Mouse (Mus musculus): Measurements from ENCODE around the gene Tgfbi. TPM values are rescaled to one million over a fixed set of nuclear protein-coding genes. Genes with fewer than 3 reads are reported as not detected.

Gene Tgfbi
- polyA plus RNA-seq, 1 experiment from 2014 or later, result 48.2 TPM

- Histone ChIP-seq H3K4me2 (ENCODE audit: low read depth, severe bottlenecking) (no peak overlapping the region), H3K27ac (replicated peaks; ENCODE audit: low read depth, low read length) (no peak overlapping the region), H3K4me3 (ENCODE audit: low read depth, low read length) (no peak overlapping the region), H3K9ac (ENCODE audit: low read length) (peak overlapping the region; percentile 8; the same call in 1 of the 2 replicates), H3K36me3 (ENCODE audit: control insufficient read depth, insufficient read depth, low read length) (no peaks in the 10 kb centered on the region), H3K9me3 (ENCODE audit: control insufficient read depth, low read length) (no peaks in the 10 kb centered on the region), H3K4me1 (ENCODE audit: control insufficient read depth, insufficient read depth, low read length) (peaks cover 47% of the 10 kb centered on the region), H3K27me3 (ENCODE audit: control insufficient read depth, insufficient read depth, low read length) (no peaks in the 10 kb centered on the region)
- no peak for ATAC-seq (ENCODE audit: insufficient number of reproducible peaks, low FRiP score, low TSS enrichment, low read depth)
- WGBS, result 75% methylated on average over 9 of the region's 9 CpGs
- DNase-seq (ENCODE audit: low spot score), result no peak
These were observed 4.2 kb downstream of the Tgfbi start for GRCm38 (mm10) chr13:56613366-56613998.

- no peak overlapping the region for H3K9ac ChIP-seq (ENCODE audit: low read length)
- no peak overlapping the region for H3K4me3 ChIP-seq (ENCODE audit: low read depth, low read length)
- no peak overlapping the region for H3K4me2 ChIP-seq (ENCODE audit: low read depth, severe bottlenecking)
- DNase-seq (ENCODE audit: low spot score), result no peak
- no peak for ATAC-seq (ENCODE audit: insufficient number of reproducible peaks, low FRiP score, low TSS enrichment, low read depth)
- no peaks in the 10 kb centered on the region for H3K27me3 ChIP-seq (ENCODE audit: control insufficient read depth, insufficient read depth, low read length)
- H3K27ac ChIP-seq (replicated peaks; ENCODE audit: low read depth, low read length), result no peak overlapping the region
- 94% methylated on average over 3 of the region's 3 CpGs for WGBS
- no peaks in the 10 kb centered on the region for H3K36me3 ChIP-seq (ENCODE audit: control insufficient read depth, insufficient read depth, low read length)
- H3K4me1 ChIP-seq (ENCODE audit: control insufficient read depth, insufficient read depth, low read length), result peaks cover 43% of the 10 kb centered on the region
- no peaks in the 10 kb centered on the region for H3K9me3 ChIP-seq (ENCODE audit: control insufficient read depth, low read length)
These were observed 5.4 kb downstream of the Tgfbi start for GRCm38 (mm10) chr13:56614768-56615167.

- ATAC-seq (ENCODE audit: insufficient number of reproducible peaks, low FRiP score, low TSS enrichment, low read depth) (no peak), DNase-seq (ENCODE audit: low spot score) (no peak)
- no peaks in the 10 kb centered on the region for H3K27me3 ChIP-seq (ENCODE audit: control insufficient read depth, insufficient read depth, low read length)
- H3K27ac ChIP-seq (replicated peaks; ENCODE audit: low read depth, low read length), result no peak overlapping the region
- WGBS, result 77% methylated on average over 10 of the region's 10 CpGs
- no peak overlapping the region for H3K4me2 ChIP-seq (ENCODE audit: low read depth, severe bottlenecking)
- H3K36me3 ChIP-seq (ENCODE audit: control insufficient read depth, insufficient read depth, low read length), result no peaks in the 10 kb centered on the region
- no peak overlapping the region for H3K9ac ChIP-seq (ENCODE audit: low read length)
- no peaks in the 10 kb centered on the region for H3K9me3 ChIP-seq (ENCODE audit: control insufficient read depth, low read length)
- H3K4me1 ChIP-seq (ENCODE audit: control insufficient read depth, insufficient read depth, low read length), result peaks cover 43% of the 10 kb centered on the region
- H3K4me3 ChIP-seq (ENCODE audit: low read depth, low read length), result no peak overlapping the region
These were observed 5.9 kb downstream of the Tgfbi start for GRCm38 (mm10) chr13:56615223-56615622.

- Histone ChIP-seq H3K9me3 (ENCODE audit: control insufficient read depth, low read length) (no peaks in the 10 kb centered on the region), H3K27me3 (ENCODE audit: control insufficient read depth, insufficient read depth, low read length) (no peaks in the 10 kb centered on the region), H3K36me3 (ENCODE audit: control insufficient read depth, insufficient read depth, low read length) (no peaks in the 10 kb centered on the region), H3K9ac (ENCODE audit: low read length) (no peak overlapping the region), H3K27ac (replicated peaks; ENCODE audit: low read depth, low read length) (no peak overlapping the region), H3K4me2 (ENCODE audit: low read depth, severe bottlenecking) (no peak overlapping the region), H3K4me1 (ENCODE audit: control insufficient read depth, insufficient read depth, low read length) (peaks cover 38% of the 10 kb centered on the region), H3K4me3 (ENCODE audit: low read depth, low read length) (no peak overlapping the region)
- DNase-seq (ENCODE audit: low spot score), result no peak
- ATAC-seq (ENCODE audit: insufficient number of reproducible peaks, low FRiP score, low TSS enrichment, low read depth), result no peak
- 86% methylated on average over 9 of the region's 9 CpGs for WGBS
These were observed 6.5 kb downstream of the Tgfbi start for GRCm38 (mm10) chr13:56615864-56616263.

- Histone ChIP-seq H3K27me3 (ENCODE audit: control insufficient read depth, insufficient read depth, low read length) (no peaks in the 10 kb centered on the region), H3K4me3 (ENCODE audit: low read depth, low read length) (no peak overlapping the region), H3K27ac (replicated peaks; ENCODE audit: low read depth, low read length) (no peak overlapping the region), H3K9ac (ENCODE audit: low read length) (no peak overlapping the region), H3K4me2 (ENCODE audit: low read depth, severe bottlenecking) (no peak overlapping the region), H3K4me1 (ENCODE audit: control insufficient read depth, insufficient read depth, low read length) (peaks cover 33% of the 10 kb centered on the region), H3K36me3 (ENCODE audit: control insufficient read depth, insufficient read depth, low read length) (no peaks in the 10 kb centered on the region), H3K9me3 (ENCODE audit: control insufficient read depth, low read length) (no peaks in the 10 kb centered on the region)
- WGBS, result 62% methylated on average over 7 of the region's 7 CpGs
- no peak for ATAC-seq (ENCODE audit: insufficient number of reproducible peaks, low FRiP score, low TSS enrichment, low read depth)
- DNase-seq (ENCODE audit: low spot score), result no peak
These were observed 7.1 kb downstream of the Tgfbi start for GRCm38 (mm10) chr13:56616386-56616785.

- 94% methylated on average over 2 of the region's 2 CpGs for WGBS
- H3K27ac ChIP-seq (replicated peaks; ENCODE audit: low read depth, low read length), result no peak overlapping the region
- ATAC-seq (ENCODE audit: insufficient number of reproducible peaks, low FRiP score, low TSS enrichment, low read depth) (no peak), DNase-seq (ENCODE audit: low spot score) (no peak)
- H3K9ac ChIP-seq (ENCODE audit: low read length), result no peak overlapping the region
- no peak overlapping the region for H3K4me3 ChIP-seq (ENCODE audit: low read depth, low read length)
- no peaks in the 10 kb centered on the region for H3K27me3 ChIP-seq (ENCODE audit: control insufficient read depth, insufficient read depth, low read length)
- H3K9me3 ChIP-seq (ENCODE audit: control insufficient read depth, low read length), result no peaks in the 10 kb centered on the region
- H3K36me3 ChIP-seq (ENCODE audit: control insufficient read depth, insufficient read depth, low read length), result no peaks in the 10 kb centered on the region
- no peak overlapping the region for H3K4me2 ChIP-seq (ENCODE audit: low read depth, severe bottlenecking)
- H3K4me1 ChIP-seq (ENCODE audit: control insufficient read depth, insufficient read depth, low read length), result peaks cover 36% of the 10 kb centered on the region
These were observed 7.9 kb downstream of the Tgfbi start for GRCm38 (mm10) chr13:56617197-56617596.

- Histone ChIP-seq H3K36me3 (ENCODE audit: control insufficient read depth, insufficient read depth, low read length) (peaks cover 4% of the 10 kb centered on the region; the same call in 1 of the 2 replicates), H3K4me1 (ENCODE audit: control insufficient read depth, insufficient read depth, low read length) (peaks cover 29% of the 10 kb centered on the region)
- WGBS, result 38% methylated on average over 8 of the region's 8 CpGs
These were observed 13.0 kb downstream of the Tgfbi start for GRCm38 (mm10) chr13:56622201-56622757.

GRCm38 (mm10) chr13:56626524-56626923, 17.2 kb downstream of the Tgfbi start:
- Histone ChIP-seq H3K27me3 (ENCODE audit: control insufficient read depth, insufficient read depth, low read length) (no peaks in the 10 kb centered on the region), H3K9ac (ENCODE audit: low read length) (no peak overlapping the region), H3K4me1 (ENCODE audit: control insufficient read depth, insufficient read depth, low read length) (peaks cover 12% of the 10 kb centered on the region), H3K4me2 (ENCODE audit: low read depth, severe bottlenecking) (no peak overlapping the region), H3K4me3 (ENCODE audit: low read depth, low read length) (no peak overlapping the region), H3K9me3 (ENCODE audit: control insufficient read depth, low read length) (no peaks in the 10 kb centered on the region), H3K27ac (replicated peaks; ENCODE audit: low read depth, low read length) (no peak overlapping the region), H3K36me3 (ENCODE audit: control insufficient read depth, insufficient read depth, low read length) (peaks cover 4% of the 10 kb centered on the region; the same call in 1 of the 2 replicates)
- DNase-seq (ENCODE audit: low spot score) (no peak), ATAC-seq (ENCODE audit: insufficient number of reproducible peaks, low FRiP score, low TSS enrichment, low read depth) (no peak)
- 92% methylated on average over 6 of the region's 6 CpGs for WGBS

More at GRCm38 (mm10) chr13:56622201-56622757, 13.0 kb downstream of the Tgfbi start:
- no peak overlapping the region for H3K4me2 ChIP-seq (ENCODE audit: low read depth, severe bottlenecking)
- H3K4me3 ChIP-seq (ENCODE audit: low read depth, low read length), result no peak overlapping the region
- no peak overlapping the region for H3K27ac ChIP-seq (replicated peaks; ENCODE audit: low read depth, low read length)
- DNase-seq (ENCODE audit: low spot score) (no peak), ATAC-seq (ENCODE audit: insufficient number of reproducible peaks, low FRiP score, low TSS enrichment, low read depth) (peak; percentile 64; the same call in 1 of the 2 replicates)
- no peaks in the 10 kb centered on the region for H3K9me3 ChIP-seq (ENCODE audit: control insufficient read depth, low read length)
- no peaks in the 10 kb centered on the region for H3K27me3 ChIP-seq (ENCODE audit: control insufficient read depth, insufficient read depth, low read length)
- H3K9ac ChIP-seq (ENCODE audit: low read length), result no peak overlapping the region

All from limb, embryonic 11.5 days (tissue).